Mouse (Mus musculus): ENCODE measurements at regions not wholly inside any gene's neighbourhood (a gene's known extent, or its start where the extent isn't known, plus 50 kb on each side); places are given as distances from the start of the nearest gene placed in this dataset.
"Not testable (repeated sequence)": the region's sequence is repeated elsewhere in the genome, so short reads cannot be mapped to it uniquely, and the experiment has no call there.

DNA sequence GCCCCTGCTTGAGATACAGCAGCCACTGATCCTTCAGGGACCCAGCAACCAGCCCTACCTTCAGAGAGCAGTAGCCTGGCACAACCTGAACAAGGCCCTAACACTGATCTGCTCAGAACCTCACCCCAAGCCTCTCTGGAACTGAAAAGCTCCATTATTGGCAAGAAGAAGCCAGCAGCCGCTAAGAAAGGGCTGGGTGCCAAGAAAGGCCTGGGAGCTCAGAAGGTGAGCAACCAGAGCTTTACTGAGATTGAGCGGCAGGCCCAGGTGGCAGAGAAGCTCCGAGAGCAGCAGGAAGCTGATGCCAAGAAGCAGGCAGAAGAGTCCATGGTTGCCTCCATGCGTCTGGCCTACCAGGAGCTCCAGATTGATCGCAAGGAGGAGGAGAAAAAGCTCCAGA lies 74.4 kb upstream of the Oxtr start:
- not testable (repeated sequence) for DNase-seq

DNA sequence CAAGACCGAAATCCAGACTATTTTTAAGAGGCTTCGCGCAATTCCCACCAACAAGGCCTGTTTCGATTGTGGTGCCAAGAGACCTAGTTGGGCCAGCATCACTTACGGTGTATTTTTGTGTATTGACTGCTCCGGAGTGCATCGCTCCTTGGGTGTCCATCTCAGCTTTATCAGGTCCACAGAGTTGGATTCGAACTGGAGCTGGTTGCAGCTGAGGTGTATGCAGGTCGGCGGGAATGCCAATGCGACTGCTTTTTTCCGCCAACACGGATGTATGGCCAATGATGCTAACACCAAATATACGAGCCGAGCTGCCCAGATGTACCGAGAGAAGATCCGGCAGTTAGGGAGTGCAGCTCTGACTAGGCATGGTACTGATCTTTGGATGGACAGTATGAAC lies 73.9 kb upstream of the Oxtr start:
- not testable (repeated sequence) for DNase-seq

DNA sequence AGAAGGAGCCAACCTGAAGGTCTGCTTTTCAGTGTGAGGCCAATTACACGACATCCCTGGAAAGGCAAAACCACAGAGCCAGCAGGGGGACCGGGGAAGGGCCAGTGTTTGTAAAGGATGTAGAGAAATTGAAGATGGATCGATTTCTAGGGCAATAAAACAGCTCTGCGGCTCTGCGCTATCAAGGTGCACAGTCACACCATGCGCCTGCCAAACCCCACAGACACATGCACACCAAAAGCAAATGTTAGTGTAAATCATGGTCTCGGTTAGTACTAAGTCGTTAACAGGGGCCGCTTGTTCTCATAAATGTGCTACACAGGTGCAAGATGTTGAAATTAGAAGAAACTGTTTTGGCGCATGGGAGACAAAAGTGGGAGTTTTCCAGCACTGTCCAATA lies 72.3 kb upstream of the Oxtr start:
- DNase-seq, result no peak

DNA sequence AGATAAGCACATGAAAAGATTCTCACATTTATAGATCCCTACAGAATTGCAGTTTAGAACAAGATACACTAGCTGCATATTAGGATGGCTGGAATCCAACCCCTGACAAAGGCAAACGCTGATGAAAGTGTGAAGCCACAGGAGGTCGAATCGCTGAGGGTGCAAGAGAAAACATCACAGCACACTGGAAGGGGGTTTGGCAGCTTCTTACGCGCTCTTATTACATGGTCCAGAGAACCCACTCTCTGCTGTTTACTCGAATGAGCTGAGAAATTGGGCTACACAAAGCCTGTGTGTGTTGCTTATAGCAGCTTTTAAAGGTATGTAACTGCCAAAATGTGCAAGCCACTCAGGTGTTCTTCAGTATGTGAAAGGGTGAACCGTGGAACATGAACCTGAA lies 71.8 kb upstream of the Oxtr start:
- no peak for DNase-seq

DNA sequence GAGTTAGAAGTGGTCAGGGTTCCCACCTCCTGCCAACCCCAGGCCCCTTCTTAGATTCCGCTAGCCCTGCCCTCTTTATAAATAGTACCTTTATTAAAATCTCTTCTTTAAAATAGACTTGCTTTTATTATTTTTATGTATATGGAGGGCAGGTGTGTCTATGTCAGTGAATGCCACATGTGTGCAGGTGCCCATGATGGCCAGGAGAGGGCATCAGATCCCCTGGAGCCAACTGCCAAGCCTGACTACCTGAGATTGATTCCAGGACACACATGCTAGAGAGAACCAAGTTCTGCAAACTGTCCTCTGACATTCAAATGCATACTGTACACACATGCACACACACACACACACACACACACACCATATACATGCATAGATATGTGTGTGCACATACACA lies 69.8 kb upstream of the Oxtr start:
- peak; percentile 30 for DNase-seq

DNA sequence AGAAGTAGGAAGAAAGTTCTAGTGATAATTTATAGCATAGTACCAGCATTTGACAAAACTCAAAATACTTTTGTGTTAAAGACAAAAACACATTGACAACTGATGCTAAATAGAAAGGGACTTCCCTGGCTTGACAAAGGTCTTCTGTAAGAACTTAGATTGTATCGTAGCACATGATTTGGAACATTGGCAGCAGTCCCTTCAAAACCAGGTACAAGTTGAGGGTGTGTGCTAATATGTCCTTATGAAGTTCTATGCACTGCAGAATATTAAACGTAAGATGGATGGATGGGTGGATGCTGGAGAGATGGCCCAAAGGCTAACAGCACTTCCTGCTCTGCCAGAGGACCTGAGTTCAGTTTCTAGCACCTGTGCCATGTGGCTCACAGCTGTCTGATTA lies 67.8 kb upstream of the Oxtr start:
- DNase-seq, result no peak

DNA sequence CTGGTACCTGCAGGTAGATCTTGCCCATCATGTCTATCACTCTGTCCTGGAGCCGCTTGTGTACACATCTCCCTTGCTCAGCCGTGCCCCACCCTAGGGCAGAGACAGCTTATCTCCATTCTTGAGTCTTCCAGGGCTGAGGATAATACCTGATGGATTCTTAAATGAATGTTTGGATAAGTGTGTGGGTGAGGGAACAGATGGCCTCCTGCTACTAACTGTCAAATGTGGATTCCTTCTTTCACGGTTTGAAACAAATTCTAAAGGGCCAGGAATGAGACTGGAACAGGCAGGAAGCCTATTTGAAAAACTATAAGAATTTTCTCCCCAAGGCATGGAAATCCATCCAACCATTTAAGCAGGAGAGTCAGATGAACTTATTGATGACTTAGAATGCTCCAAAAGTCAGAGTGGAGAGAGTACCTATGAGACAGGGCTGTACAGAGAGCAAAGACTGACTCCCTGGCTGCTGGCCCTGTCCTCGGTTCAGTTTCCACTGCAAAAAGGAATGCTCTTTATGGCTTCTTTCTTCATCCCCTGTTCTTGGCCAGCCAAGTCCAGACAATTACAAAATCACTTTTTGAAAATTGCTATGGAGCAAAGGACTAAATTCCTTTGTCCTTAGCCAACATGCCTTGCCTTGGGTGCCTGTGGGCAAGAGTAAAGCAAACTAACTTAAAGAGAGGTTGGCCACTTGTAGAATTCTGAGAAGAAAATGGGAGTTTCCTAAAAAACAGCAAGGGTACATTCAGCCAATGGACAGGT lies 66.8 kb upstream of the Oxtr start:
- no peak for DNase-seq

DNA sequence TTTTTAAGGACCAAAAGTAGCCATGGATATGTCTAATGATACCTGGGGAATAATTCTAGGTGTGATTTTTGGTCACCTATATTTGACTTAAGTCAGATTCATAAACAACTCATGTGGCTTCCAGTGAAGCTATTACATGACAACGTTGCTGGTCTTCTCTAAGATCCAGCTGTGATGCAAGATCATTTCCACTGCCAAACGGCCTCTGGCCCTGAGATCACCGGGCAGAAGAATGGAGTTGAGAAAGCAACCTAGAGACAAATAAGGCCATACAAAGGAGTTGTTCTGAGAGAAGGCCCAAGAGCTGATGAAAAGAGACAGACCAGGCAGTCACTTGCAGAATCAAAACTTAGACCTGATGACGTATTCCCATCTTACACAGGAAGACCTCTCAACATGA lies 64.3 kb upstream of the Oxtr start:
- DNase-seq, result no peak

DNA sequence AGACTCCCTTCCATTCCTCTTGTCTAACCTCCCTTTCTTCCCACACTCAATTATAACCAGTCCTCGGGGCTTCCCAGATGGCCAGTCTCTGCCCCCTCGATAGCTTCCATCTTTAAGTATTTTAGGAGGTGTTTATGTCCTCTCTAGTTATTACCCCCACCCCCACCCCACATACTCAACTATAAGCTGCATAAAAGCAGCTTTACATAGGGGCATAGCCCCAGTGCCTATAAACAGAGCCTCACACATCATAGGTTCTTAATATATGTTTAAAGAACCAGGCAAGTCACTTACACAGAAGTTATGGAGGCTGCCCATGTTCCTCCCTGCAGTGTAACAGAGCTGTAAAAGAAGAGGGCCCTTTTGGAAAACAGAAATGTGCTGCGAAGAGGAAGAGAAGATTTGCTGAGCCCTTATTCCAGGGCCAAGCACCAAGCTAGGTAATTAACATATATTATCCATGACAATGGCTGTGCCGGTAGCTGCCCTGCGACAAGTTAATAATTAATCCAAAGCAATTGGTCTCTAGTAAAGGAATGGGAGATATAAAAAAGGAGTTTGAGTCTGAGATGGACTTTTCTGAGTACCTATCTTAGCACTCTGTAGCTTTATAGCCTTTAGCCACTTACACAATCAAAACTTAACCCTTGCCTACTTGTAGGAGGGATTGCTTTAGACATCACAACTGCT lies 63.6 kb upstream of the Oxtr start:
- DNase-seq, result no peak

DNA sequence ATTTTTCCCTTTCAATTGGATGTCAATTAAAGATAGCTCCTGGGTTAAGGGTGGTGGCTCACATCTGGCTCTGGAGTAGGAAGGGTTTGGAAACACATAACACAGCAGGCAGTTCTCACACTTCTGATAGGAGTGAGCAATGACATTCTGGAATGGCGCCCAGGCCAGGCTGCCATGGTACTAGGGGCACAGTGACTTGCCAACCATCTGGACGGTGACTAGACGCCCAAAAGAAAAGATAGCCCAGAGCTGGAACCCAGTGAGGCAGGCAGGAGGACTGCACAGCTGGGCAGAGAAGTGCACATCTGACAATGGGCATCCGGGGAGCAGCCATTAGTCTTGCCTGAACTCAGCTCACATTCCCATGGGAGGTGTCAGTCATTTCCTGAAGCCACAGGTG lies 62.8 kb upstream of the Oxtr start:
- DNase-seq, result no peak

DNA sequence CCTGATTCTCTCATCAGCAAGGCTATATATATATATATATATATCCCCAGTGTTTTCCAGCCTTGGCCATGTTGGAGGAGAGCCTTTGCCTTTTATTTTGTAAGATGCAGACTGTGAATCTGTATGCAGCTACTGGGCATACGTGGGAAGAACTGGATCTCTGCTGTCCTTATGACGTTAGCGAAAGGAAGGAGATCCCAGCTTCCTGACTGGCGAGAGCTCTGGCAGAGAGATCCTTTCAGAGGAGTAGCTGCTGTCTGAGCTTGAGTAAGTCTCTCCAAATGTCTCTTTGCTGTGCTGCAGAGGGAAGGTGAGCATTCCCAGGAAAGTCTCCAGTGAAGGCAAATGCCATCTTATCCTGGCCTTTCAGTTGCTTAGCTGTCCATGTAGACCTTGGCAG lies 61.6 kb upstream of the Oxtr start:
- DNase-seq, result no peak

DNA sequence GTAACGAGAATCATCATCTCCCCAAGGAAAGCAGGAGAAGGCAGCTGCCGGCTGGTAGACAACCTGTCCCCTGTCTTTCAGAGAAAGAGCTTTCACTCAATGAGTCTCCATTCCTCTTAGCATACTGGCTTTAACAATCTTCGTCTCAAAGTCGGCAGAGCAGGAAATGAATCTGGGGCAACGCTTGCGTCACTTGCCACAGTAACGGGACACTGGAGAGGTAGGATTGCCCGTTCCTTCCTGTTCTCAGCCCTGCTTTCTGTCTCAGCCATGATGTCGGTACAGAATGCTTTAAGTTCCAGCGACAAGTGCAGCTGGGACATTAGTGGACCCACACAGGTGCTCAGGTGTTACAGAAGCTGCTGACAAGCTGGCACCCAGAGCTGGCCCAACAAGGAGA lies 57.5 kb upstream of the Oxtr start:
- DNase-seq, result peak; percentile 65

DNA sequence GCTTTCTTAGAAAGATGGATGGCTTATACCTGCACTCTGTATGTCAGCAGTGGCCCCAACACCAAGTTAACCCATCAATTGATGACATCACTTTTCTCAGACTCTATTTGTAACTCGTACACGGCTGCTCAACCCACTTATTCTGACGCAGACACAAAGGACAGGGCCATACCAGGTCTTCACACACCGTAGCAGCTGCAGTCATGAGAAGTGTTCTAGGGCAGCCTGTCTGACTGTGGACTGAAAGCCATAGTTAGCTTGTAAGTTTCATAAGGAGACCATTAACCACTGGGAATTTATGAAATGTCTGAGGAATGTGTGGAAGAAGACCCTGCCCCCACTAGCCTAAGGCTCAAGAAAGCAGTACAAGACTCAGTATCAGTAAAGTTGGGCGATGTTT lies 56.3 kb upstream of the Oxtr start:
- DNase-seq, result no peak

DNA sequence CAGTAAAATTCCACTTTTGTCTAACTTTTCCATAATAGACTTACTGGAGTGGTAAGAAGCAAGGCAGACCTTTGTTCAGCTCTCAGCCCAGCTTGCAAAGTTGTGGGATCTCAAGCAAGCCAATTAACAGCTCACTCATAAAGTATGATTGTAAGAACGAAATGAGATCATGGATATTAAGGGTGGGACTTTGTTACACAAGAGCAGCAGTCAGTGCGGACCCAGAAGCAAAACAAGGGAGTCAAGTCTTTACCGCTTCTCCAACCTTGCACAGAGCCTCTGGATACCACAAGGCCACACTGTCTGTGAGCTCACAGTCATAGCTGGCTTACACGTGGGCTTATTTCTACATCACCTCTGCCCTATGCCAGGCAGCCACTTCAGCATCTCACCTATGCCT lies 54.6 kb upstream of the Oxtr start:
- DNase-seq, result no peak

DNA sequence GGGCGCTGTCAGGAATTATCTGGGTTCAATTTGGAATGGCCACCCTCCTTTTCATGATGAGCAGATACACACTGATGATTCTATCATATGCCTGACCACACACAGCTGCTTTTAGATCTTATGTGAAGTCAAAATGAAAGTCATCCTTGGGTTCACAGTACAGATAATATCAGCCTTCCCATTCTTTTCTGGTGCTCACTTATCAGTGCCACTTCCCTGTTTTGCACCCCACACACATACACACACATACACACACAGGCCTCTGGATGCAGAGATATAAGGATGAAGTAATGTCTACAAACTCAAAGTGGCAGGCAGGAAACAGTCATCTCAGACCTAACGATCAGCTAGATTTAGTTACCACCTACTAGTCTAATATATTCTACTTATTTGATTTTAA lies 52.9 kb upstream of the Oxtr start:
- DNase-seq, result no peak
